Mouse (Mus musculus) cerebellum, adult 18-20 months (tissue): Measurements from ENCODE around the gene Gm3149.
"Not testable (repeated sequence)": the region's sequence is repeated elsewhere in the genome, so short reads cannot be mapped to it uniquely, and the experiment has no call there.

ENCODE experiments used
- DNase-seq, 2 experiments: peaks; one replicate each; pipeline ENCODE4 v3.0.0; 2021

Gm3149 gene

GRCm38 (mm10) chr14:4316983-4317382 lies at the start of gene Gm3149:
Gm3149 (plus strand) TSS chr14:4317283.
- DNase-seq: not testable (repeated sequence)

- DNase-seq: not testable (repeated sequence)
These were observed 47.7 kb upstream of the Gm3149 start for GRCm38 (mm10) chr14:4269238-4269950.

GRCm38 (mm10) chr14:4279828-4280227 lies 37.3 kb upstream of the Gm3149 start:
- not testable (repeated sequence) for DNase-seq

- DNase-seq: not testable (repeated sequence)
These were observed 17.5 kb downstream of the Gm3149 start, which contains the start of gene 2610042L04Rik for GRCm38 (mm10) chr14:4334476-4335080. 2610042L04Rik (plus strand) TSS chr14:4334763.

GRCm38 (mm10) chr14:4335506-4335905 lies 18.4 kb downstream of the Gm3149 start:
- DNase-seq: not testable (repeated sequence)

GRCm38 (mm10) chr14:4368991-4369390 lies 51.9 kb downstream of the Gm3149 start:
- DNase-seq: not testable (repeated sequence)

- not testable (repeated sequence) for DNase-seq
These were observed 52.6 kb downstream of the Gm3149 start for GRCm38 (mm10) chr14:4369691-4370090.
